Mouse (Mus musculus) adrenal gland, postnatal 14 days (tissue): Measurements from ENCODE around the gene Mef2c. TPM values are rescaled to one million over a fixed set of nuclear protein-coding genes. Genes with fewer than 3 reads are reported as not detected.

Experiments
- DNase-seq: peaks from one replicate; pipeline ENCODE4 v3.0.0; 2021; ENCODE audit warnings: mixed read lengths
- total RNA-seq: library from RNA; stranded (reverse); gene quantifications from 2 replicates; pipeline ENCODE4 v1.2.3, GENCODE M21; 2021

Mef2c gene
- total RNA-seq, 1 experiment from 2014 or later, result 43.2 TPM

DNA sequence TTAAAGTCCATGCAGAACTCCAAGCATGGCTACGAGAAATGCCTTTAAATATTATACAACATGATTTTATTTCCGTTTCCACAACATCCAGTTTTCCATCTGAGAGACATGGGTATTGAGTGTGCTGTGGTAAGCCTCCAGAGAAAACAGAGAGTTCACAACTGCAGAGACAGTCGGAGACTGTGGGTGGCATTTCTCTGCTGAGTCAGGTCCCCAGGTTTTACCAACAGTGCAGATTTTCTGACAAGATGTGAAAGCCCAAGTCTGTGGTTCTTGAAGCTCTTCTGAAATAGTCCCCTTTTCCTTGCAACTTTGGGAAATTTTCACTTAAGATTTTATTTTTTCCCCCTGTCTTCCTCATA lies 105.7 kb downstream of the Mef2c start:
- DNase-seq, result no peak

DNA sequence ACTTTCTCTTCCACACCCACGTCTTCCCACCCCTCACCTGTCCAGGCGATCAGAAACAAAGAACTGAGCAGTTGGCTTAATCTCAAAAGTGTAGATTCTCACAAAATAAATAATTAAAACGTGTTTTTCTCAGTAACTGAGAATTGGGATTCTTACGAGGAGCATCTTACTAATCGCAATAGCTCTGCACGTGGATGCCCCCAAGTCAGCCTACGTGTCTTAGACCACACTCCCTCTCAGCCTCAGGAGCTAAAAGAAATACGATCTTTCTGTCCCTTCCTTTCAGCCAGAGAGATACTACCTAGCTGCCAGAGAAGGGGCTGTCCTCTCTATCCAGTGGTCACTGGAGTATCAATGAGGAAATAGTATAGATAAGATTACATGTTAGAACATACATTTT lies 106.3 kb downstream of the Mef2c start:
- DNase-seq, result no peak

DNA sequence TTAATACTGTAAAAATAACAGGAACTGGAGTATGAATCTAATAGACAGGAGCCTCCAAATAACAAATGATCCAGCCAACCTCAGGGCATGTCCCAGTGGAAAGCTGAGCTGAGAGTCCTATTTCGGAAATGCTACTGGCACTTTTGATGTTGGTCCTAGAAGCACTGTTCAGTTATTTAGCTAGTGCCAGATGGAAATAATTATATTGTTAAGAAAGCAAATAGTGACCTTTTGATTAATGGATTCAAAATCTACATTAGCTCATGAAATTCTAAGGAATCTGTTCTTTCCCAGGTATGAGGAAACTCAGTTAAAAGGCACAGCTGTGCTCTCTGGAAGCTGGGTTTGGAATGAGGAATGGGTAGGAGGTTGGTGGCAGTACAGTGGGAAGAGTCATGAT lies 108.4 kb downstream of the Mef2c start:
- no peak for DNase-seq

DNA sequence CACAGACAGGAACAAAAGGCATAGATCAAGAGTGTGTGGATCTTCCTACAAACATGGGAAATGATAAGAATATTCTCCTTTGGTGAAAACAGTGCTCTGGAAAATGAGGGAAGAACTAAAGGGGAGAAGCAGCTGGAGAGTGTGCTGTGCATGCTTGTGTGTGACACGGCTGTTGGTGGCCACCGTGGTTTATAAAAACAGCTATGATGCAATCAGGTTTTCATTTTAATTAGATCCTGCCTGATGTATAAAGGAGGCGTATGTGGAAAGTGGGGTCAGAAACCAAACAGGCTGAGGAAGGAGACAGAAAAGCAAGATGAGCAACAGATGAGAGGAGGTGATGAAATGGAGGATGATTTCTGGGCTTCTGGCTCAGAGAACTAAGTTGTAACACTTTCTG lies 112.0 kb downstream of the Mef2c start:
- DNase-seq, result no peak

DNA sequence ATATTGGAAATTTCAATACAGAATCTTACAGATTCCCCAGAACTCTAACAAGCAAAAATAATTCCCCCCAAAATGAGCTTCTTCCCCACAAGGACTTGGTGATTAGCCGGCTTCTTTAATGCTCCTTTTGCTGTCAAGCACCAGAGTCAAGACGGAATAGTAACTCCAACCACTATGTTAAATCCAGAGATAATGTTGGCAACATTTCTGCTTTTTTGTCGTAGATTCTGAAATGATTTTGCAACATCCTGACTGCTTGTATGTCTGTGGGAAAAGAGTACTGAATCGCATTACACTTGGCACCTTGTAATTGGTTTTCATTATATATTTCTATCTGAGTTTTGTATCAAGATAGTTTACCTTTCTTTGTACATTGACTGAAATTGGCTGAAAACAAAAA lies 120.8 kb downstream of the Mef2c start:
- no peak for DNase-seq

DNA sequence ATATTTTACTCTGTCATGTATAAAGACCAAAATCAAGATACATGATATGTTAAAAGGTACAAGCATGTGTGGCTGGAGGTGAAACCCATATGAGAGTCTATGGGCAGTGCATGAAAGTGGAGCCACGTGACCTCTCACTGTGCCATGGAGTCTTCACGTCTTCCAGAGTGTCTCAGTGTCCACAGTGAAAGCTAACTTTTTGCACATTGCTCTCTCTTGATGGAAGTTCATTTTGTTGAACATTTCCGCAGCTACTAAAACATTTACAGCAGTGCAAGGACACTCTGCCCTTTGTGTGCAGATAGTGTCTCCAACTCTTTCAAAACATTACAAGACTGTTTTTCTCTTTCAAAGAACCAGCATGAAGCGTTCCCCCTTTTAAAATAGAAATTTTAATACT lies 123.6 kb downstream of the Mef2c start:
- no peak for DNase-seq

DNA sequence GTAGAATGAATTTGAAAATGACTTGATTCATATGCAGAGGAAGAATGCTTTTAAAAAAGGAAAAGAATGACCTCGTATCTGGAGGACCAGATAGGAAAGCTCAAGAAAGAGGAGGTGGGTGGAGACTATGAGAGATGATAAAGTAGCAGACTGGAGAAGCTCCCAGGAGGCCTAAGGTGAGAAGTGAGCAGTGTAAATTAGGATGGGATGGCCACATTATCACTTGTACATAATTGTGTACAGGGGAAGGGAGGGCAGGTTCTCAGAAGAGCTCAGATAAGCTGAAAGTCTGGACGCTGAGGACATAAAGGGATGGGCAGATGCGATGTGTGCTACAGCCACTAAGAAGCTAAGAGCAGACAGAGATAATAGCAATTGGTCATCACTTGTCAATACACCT lies 124.3 kb downstream of the Mef2c start:
- no peak for DNase-seq

DNA sequence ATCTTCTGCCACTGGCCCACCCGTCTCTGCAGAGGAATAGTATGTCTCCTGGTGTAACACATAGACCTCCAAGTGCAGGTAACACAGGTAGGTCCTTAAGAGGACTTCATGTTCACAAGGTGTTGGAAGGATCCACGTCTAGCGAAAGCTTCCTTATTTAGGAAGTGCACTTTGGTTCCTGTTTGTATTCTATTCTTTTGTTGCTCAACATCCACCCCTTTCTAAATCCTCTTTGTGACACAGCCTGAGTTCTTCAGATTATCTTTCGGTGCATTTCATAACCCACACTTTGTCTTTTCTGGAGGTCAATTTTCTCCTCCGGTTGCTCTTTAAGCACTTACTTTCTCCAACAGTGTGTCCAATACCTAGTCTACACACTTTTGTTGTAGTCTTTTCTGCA lies 129.3 kb downstream of the Mef2c start:
- DNase-seq, result no peak

DNA sequence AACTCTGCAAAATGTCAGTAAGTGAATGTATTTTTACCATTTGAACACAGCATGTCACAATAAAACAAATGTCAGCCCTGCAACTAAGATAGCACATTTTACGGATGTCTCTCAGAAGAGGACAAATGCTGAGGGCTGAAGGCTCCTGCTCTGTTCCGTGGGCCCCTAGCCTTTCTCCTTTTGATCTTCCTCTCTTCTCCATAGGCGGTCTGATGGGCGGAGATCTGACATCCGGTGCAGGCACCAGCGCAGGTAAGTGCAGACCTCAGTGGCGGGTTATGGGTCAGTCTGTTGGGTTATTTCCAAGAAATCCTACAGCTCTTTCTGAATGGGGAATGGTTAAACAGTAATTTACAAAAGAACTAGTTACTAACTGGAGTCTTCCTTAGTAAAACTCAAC lies 131.4 kb downstream of the Mef2c start:
- no peak for DNase-seq

DNA sequence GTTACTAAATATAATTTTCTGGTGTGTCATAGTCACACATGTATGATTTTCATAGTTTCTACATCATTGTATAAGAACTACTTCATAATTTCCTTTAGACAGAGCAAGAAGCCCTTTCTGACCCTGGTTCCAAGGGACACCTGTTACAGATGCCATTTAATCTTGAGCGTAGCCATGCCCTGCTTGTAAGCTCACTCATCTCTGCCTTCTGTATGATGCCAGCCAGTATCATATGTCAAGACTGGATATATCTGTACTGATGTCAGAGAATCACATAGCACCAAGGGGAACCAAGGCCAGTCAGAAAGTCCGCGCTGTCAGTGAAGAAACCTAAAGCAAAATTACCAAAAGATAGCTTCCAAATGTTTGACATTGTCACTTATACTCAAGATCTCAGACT lies 133.8 kb downstream of the Mef2c start:
- DNase-seq, result no peak

DNA sequence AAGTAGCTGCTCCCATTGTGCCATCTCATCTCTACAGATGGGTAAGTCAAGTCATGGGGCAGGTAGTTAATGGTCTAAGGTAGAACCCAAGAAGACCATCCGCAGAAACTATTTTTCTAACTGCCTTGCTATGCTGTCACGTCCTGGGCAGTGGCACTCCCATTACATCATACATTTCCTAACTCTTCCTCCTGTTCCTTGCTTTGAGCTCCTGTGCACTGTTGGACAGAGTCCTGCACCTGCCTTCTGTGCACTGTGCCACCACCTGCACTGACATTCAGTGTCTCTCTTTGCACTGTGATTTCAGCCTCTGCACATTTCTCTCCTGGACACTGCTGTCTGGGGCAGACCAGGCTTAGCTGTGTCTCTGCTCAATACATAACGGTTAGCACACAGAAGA lies 134.9 kb downstream of the Mef2c start:
- DNase-seq, result no peak

DNA sequence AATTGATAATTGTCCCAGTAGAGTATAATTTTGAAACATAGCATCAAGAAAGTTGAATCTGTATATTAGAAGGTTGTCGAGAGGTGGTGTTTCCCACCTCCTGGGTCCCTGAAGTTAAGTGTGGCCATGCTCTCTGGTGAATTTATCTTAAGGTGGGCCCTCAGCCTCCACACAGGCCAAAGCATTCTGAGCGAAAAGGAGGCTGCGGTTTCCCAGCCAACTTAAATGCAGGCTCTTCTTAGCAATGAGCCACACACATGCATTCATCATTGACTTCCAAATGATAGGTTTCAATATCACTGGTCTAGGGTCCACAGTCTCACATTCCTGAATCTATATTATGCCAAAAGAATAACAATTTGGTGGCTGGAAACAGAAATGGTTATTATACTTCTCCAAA lies 145.2 kb downstream of the Mef2c start:
- no peak for DNase-seq

DNA sequence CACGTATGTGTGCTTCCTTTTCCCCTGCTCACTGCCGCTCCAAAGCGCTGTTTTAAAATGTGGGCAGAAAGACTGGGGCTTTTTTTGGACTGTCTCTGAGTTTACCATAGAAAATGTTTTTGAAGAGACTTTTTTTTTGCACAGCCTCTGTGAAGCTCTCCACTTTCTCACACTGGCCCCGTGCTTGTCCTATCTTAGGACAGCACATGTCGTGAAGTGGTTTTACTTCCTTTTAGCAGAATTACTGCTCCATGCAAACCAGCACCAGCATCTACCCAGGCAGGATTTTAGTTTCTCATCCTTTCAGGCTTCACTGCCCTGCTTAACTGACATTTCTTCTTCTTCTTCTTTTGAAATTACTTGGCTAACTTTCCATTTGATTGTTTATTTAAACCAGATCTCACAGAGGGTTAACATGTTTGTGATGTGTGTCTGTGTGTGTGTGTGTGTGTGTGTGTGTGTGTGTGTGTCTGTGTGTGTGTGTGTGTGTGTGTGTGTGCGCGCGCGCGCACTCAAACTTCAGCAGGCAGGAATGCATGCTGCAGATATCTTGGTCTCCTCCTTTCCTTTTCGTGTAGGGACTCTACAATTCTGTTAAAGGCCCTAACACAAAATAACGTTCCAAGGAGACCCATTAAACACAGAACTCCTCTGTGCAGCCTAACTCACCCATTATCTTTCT lies 146.1 kb downstream of the Mef2c start:
- DNase-seq, result no peak

DNA sequence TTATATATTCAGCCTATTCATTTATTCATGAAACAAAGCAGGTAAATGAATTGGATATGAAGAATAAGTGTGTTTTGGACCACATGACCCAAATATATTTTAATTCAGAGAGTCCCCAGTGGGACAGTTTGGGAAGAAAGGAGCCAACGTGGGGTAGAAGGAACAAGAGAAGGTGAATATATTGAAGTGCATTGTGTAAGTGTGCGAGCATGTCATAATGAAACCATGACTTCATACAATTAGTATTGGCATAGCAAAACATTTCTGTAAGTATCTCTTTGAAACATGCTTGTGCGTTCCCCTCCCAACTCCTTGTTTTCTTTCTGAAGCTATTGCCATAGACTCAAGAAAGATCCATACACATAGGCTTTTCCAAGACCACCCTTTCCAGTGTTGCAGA lies 147.0 kb downstream of the Mef2c start:
- no peak for DNase-seq

DNA sequence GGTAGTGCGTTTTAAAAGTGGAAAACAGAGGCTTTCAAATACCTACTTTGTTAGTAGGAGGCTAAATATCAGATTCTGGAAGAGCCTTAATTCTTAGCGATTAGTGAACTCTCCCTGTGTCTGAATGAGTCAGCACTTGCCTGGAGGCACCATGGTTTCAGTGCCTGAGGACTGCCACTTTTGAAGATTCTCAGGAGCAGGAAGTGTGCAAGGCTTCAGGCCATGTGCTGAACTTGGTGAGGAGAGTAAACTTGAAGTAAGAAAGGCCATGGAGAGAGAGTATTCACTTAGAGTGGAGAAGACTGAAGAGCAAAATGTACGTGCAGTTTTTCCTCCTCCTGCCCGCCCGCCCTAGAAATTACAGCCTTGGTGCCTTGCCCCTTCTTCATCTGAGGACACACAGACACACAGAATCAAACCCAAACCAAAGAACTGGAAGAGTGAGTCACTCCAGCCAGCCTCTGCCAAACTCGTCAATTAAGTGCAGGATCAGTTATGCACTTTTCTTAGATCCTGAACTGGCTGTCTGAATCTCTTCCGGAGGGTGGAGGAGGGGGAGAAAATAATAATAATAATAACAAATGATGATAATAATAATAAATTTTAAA lies 148.2 kb downstream of the Mef2c start:
- DNase-seq, result no peak

DNA sequence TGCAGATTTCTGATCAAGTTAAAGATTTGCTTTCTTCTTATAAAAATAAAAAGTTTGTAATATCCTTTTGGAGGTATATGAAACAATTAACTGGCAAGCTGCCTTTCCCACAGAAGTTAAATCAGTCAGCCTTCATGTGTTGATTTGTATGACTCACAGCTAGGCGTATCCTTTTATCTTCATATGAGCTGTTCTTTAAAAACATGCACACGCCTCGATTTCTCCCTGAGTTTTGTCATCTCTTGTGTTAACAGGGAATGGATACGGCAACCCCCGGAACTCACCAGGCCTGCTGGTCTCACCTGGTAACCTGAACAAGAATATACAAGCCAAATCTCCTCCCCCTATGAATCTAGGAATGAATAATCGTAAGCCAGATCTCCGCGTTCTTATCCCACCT lies 148.7 kb downstream of the Mef2c start:
- no peak for DNase-seq

DNA sequence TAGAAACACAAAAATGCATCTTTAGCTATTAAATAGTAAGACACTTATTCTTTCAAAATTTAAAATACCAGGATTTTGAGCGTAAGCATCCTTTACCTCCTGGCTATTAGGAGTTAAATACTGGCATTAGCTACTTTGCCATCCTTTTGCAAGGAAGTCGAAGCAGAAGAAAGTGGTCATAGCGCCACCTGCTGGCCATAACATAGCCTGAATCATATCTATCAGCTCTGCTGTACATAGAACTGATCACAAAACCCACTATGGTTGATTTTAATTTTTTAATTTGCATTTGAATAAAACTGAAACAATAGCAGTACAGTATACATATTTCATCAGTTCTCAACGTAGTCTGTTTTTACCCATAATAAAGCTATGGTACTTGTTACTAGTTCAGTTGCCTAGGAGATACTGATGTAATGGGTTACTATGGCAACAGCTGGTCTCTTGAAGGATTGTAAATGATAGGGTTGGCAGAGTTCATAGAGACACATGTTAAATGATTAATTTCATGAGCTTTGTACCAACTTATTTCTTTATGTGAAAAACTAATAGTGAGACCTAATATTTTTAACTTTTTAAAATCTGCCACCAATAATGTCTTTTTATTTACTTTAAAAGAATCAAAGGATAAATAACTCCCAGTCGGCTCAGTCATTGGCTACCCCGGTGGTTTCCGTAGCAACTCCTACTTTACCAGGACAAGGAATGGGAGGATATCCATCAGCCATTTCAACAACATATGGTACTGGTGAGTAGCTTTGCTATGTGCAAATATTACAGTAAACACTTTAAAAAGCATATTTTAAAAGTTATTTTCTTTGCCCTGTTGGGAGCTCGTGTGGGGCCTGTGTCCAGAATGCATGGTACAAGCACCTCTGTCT lies 151.3 kb downstream of the Mef2c start:
- DNase-seq, result peak; percentile 88

DNA sequence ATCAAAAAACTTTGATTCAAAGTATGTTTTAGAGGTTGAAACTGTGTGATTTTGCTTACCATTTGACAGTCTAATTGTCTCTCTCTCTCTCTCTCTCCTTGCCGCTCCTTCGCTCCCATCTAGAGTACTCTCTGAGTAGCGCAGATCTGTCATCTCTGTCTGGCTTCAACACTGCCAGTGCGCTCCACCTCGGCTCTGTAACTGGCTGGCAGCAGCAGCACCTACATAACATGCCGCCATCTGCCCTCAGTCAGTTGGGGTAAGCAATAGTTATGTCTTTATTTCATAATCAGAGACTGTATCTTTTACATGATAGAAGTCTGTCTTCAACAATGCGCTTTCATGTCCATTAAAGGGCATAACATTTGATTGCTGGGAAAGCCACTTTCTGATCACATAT lies 152.3 kb downstream of the Mef2c start:
- DNase-seq, result no peak

DNA sequence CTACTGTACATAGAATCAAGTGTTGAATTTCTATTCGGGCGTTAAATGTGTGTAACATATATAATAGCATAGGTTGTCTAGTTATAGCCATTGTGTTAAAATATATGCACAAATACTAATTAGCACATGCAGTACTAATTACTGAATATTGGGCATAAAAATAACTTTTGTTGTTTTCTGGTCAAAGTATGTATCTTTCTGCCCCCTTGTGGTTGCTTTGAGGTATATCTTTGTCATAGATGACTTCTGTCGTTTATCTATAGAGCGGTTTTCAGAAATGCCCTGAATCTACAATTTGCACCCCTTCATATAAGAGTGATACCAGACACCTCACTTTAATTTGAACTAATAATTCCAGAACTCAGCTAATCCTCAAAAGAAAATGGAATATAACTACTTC lies 152.9 kb downstream of the Mef2c start:
- no peak for DNase-seq

DNA sequence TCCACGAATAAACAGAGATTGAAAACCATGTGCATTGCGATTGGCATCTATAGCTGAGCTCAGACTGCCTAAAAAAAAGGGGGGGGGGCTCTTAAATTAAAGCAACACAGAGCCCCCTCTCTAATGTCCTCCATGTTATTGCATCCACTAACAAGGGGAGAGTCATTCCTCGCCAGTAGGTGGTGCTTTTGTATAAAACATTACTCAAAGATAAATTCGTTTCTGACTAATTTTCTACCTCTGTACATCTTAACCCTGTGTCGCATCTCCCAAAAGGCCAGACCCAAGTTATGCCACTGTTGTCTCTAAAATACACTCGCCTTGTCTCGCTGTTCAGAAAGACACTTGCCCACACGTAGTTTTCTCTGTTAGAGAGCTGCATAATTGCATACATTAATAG lies 156.9 kb downstream of the Mef2c start:
- no peak for DNase-seq

DNA sequence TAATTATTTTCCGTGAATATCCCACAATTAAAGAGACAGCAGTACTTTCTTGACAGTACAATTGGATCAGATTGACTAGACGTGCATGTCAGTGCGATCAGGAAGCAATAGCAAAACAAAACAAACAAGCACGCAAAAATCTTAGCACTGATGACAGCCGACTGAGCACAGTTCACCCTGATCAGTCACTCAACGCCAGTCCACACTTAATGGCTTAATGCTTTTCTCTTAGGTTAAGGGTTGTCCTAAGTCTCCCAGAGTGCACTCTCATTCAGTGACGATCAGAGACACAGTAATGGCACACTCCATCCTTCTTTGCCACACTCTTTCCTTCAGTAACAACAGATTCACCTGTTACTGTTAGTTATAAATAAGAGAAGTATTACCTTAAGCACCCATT lies 157.3 kb downstream of the Mef2c start:
- DNase-seq, result no peak

DNA sequence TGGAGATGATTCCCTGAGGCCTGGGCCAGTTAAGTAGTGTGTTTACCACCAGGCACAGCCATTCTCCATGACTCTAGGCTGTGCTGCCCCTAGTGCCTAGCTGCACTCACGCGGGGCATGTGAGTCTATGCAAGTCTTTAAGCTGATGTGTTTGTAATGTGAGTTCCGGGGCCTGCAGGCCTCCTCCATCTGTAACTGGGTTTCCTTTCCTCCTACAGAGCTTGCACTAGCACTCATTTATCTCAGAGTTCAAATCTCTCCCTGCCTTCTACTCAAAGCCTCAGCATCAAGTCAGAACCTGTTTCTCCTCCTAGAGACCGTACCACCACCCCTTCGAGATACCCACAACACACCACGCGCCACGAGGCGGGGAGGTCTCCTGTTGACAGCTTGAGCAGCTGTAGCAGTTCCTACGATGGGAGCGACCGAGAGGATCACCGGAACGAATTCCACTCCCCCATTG lies 158.3 kb downstream of the Mef2c start:
- DNase-seq, result no peak

DNA sequence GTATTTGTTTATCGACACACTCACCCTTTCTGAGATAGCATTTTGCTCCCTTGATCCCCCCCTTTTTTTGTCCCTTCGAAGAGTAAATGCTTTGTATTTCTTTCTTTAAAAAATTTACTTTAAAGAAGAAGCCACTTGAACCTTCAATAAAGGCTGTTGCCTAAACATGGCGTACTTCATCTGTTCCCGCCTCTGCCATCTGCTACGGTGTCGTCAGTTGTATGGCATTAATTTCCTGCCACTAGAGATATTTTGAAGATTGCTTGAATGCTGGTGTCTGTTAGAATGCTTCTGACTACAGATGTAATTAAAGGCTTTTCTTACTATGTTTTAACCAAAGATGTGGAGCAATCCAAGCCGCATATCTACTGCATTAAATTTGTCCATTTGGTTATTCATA lies 162.3 kb downstream of the Mef2c start:
- no peak for DNase-seq

DNA sequence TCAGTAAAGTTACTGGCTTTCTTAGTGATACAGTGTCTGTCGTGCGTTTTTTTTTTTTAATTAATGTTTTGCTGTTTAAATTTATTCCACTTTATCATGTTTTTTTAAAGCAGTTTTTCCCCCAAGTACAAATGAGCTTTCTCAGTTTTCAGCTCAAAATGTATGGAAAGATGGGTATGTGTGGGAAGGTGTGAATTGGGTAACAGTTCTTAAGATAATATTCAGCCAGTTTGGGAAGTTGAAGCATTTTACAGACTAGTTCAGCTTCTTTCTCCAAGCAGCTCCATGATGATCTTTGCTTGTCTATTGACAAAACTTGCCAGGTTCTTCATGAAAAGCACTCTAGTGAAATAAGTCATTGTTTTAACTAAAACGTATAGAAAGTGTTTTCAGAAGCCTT lies 163.2 kb downstream of the Mef2c start:
- no peak for DNase-seq
